Mouse (Mus musculus) CD4-positive, CD25-positive, alpha-beta regulatory T cell, adult 2 months (primary cell): ENCODE results near the gene Dop1b.
A peak's percentile ranks its signal among the peaks of the same experiment; 100 is the strongest.

ENCODE experiments used
- DNase-seq: peaks from one replicate; pipeline ENCODE4 v3.0.0-alpha.2; 2012; ENCODE audit warnings: low read depth, low spot score

Gene Dop1b

DNA sequence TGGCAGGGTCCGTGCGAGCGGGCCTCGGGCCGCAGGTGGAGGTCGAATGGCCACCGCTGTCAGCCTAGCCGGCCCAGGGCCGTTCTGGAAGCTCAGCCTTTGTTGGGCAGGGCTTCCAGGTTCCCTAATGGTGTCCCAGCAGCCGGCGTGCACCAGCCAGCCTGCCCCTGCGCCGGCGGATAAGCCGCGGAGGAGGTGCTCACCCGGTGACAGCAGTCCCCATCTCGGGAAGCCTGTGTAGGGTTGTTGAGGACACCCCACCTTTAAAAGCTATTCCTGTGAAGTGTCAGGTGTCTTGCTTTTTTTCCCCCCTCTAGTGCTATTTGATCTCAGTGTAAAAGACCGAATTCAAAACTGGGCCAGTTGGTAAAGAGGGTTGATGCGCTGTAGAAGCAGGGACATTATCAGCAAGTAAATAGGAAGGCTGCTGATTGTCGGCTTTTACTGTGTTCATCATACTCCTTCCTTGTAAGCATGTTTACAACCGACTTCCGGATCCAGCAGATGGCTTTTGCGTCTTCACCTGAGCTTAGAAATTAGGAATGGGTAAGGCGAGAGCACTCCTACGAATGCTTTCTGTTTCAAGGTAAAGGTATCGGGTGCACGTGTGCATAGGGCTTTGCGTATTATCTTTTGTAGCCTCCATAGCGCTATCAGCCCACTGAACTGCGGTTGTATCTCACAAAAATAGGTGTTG lies 633 bp downstream of the Dop1b start:
- DNase-seq, result peak; percentile 44

GRCm38 (mm10) chr16:93712966-93713365 lies 1.3 kb downstream of the Dop1b start:
- peak; percentile 13 for DNase-seq

GRCm38 (mm10) chr16:93714426-93714825 lies 2.7 kb downstream of the Dop1b start:
- DNase-seq, result no peak

- DNase-seq, result no peak
Measured at GRCm38 (mm10) chr16:93715826-93716225, 4.1 kb downstream of the Dop1b start.

DNA sequence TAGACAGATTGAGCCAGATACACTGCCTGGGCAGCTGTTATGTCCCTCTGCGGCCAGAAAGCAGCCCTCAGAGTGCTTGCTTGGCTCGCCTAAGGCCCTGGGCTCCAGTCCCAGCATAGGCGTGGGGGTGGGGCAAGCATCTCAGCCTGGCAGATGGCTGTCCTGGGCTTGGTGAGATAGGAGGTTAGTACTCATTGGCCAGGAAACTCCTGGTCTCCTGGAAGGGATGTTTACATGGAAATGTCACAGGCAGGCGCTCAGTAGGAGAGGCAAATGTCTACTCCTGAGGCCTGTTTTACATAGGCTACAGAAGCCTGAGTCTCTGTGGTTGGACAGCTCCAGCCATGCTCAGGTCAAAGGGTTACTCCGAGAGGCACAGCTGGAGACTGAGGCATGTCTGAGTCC lies 5.6 kb downstream of the Dop1b start:
- DNase-seq, result no peak

- no peak for DNase-seq
Measured at GRCm38 (mm10) chr16:93721771-93722170, 10.1 kb downstream of the Dop1b start.

GRCm38 (mm10) chr16:93722476-93722875 lies 10.8 kb downstream of the Dop1b start:
- no peak for DNase-seq

GRCm38 (mm10) chr16:93725417-93726144 lies 13.9 kb downstream of the Dop1b start:
- no peak for DNase-seq

DNA sequence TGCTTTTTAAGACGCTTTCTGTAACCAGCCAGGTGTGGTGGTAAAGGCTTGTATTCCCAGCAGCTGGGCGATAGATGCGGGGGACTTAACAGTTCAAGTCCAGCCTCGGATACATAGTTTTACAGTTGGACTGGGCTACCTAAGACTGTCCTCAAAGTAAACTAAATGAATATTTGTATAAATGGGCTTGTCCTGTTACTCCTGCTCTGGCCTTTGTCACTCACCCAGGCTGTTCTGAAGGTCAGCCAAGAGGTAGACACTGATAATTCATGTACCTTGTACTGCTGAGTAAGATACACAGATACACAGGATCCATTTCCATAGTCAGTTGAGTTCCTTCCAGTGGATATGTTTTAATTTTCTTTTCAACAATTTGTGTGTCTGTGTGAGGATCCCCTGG lies 14.5 kb downstream of the Dop1b start:
- no peak for DNase-seq

DNA sequence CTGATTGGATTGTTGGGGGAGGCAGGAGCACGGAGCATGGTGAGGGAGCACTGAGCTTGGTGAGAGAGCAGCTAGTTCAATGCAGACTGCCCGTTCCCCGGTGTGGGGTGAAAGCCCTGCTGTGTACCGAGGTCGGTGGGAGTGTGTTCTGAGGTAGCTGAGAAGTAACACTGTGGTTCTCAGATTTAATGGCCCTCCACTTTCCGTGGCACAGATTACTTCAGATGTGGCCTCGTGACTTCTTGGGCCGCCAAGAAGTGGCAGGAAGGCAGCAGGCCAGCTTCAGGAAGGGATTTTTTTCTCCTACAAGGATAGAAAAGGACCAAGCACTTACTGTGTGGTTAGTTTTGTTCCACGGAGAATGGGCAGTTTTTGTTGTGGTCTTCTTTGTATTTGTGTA lies 17.0 kb downstream of the Dop1b start:
- no peak for DNase-seq

DNA sequence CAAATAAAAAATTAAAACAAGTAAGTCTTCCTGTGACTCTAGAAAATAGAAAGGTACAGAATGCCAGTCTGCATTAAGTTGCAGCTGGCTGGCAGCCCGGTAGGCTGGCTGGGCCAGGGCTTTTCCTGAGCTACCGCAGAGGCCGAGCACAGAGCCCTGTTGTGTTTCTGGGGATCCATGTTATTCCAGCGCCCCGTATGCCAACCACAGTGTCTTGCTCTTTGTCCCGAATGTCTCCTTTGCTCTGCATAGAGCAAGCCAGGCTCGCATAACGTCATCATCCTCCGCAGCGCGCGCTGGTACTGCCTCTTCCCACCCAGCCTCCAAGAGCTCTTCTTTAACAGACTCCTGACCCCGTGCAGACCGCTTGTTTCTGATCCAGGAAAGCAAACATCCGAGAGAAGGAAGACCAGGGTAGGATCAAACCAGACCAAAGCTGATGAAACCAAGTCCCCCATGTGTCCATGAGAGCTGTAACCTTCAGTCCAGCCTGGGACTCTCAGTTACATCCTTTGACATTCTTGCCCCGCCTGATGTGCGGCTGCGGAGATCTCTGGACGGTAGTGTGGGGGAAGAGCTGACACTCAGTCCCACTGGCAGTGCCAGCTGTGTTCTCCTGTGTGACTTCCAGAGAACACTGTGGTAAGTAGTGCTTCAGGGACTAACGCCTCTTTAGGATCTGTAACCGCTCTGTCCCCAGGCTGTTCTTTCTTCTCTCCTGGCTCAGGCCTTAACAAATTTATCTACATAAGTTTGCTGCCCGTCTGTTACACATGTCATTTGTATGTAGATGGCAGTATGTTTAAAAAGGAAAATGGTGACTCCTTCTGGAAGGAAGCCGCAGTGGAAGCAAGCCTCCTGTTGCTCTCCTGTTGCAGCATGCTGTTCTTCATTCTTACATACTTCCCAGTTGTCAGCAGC lies 18.4 kb downstream of the Dop1b start:
- no peak for DNase-seq

DNA sequence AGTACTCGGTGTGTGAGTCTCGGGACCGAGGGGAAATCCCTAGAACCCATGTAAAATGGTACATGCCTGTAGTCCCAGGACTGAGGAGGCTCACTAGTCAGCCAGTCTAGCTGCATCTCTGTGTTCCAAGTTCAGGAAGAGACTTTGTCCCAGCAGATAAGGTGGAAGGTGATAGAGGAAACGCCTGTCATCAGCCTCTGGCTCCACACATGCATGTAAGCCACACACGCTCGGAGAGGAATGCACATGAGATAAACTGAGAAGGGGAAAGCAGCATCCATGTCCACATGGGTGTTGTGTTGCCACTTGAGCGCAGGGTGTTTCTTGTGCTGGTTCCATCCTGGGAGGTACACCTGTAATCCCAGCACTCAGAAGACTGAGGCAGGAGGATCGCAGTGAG lies 19.6 kb downstream of the Dop1b start:
- no peak for DNase-seq

DNA sequence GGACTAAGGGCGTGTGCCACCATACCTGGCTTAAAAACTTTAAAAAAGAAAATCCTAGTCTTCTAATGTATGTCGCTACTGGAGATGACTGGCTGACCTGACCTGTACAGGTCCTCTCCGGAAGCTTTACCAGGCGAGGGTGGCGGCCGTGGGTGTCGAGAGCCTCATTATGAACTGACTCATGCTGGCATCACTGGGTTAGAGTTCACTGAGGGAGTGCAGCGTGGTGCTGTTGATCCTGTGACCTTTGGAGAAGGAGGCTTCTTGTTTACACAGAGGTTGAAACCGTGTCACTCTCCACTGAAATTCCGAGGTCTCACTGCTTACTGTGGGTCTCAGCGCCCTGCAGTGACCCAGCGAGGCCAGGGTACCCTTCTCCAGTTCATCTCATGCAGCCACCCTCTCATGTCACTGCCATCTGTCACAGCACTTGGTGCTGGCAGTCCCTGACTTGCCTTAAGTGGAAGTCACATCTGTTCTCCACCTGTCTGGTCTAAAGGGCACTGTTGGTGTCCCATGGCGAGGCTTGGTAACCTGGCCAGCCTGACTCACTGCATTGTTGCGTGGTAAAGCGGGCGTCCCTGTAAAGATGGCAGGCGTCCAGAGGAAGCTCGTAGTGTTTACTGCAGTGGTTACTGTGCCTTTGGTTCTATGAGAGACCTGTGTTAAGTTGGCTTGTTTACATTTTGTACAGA lies 21.3 kb downstream of the Dop1b start:
- no peak for DNase-seq

DNA sequence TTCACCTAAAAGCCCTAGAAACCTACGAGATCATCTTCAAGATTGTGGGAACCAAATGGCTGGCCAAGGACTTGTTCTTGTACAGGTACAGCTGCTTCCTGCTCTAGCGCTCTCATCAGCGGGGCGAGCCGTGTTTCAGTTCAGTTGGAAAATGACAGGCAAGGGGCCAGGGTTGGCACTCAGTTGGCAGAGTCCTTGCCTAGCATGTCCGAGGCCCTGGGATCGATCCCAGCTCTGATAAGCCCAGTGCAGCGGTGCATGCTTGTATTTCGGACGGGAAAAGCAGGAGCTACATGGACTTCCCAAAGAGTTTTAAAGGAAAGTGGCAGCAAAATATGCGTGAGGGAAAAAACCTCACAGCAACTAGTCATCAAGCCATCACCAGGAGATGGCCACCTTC lies 27.5 kb downstream of the Dop1b start:
- DNase-seq, result no peak

DNA sequence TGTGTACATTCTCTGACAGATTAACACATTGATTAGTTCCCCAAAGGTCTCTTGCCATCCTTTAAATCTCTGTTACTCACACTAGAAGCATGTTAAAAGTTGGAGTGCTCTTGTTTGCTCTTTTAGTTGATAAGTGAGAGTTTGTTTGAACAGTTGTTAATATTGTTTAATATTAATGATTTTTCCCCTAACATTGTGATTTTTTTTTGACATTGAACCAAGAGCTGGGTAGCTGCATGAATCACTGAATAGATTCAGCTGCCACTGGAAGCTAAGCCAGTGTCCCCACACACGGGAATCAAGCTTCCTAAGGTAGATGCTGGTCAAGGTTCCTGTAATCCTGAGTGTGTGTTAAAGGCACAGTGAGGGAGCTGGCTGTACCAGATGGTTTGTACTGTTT lies 31.2 kb downstream of the Dop1b start:
- DNase-seq, result no peak

DNA sequence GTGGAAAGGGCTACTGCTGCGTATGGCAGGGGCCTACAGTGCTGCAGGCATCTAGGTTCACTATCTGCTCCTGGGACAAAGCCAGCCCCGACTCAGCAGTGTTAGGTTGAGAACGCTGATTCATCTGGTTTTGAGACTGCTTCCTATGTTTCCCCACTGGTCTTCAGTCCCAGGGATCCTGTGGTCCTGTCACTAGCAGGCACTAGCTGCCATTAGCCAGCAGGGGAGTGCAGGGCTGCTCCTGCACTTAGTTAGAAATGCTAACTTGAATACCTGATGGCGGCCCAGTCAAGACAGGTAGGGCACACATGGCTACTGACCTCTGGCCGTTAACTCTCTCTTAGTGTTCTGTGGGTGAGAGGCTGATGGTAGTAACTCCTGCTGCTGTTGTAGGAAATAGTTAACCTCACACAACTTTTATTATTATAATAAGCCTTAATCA lies 32.4 kb downstream of the Dop1b start:
- no peak for DNase-seq

GRCm38 (mm10) chr16:93744804-93745340 lies 33.2 kb downstream of the Dop1b start:
- no peak for DNase-seq

DNA sequence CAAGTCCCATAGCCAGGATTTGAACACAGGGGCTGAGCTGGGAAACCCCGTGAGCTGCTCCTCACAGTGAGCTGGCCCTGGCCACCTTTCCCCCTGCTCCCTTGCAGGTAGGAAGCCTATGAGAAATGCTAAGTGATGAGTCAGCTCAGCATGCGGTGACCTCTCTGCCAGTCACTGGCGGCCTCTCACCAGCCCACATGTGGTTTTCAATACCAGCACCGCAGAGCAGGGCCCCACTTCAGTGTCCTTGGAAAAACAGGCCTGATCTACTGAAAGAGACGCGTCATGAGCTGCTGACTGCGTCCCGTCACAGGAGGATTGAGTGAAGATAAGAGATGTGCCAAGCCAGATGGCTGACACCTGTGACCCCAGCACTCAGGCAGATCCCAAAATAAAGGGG lies 34.7 kb downstream of the Dop1b start:
- no peak for DNase-seq

- DNase-seq, result peak; percentile 30
Measured at GRCm38 (mm10) chr16:93746957-93747356, 35.3 kb downstream of the Dop1b start.

- DNase-seq, result no peak
Measured at GRCm38 (mm10) chr16:93747421-93747820, 35.7 kb downstream of the Dop1b start.

- no peak for DNase-seq
Measured at GRCm38 (mm10) chr16:93749147-93749910, 37.6 kb downstream of the Dop1b start.
